Mouse (Mus musculus): ENCODE measurements around the gene 5730596B20Rik. TPM values are rescaled to one million over a fixed set of nuclear protein-coding genes. Genes with fewer than 3 reads are reported as not detected.

5730596B20Rik gene
- polyA plus RNA-seq, 1 experiment from 2014 or later = not detected

GRCm38 (mm10) chr6:52154044-52154443, 23.3 kb upstream of the 5730596B20Rik start:
- Histone ChIP-seq H3K9me3 (ENCODE audit: control insufficient read depth, low read length) (no peaks in the 10 kb centered on the region), H3K27ac (ENCODE audit: low read depth, low read length) (no peak overlapping the region), H3K36me3 (ENCODE audit: control insufficient read depth, insufficient read depth, low read length) (no peaks in the 10 kb centered on the region), H3K27me3 (ENCODE audit: control insufficient read depth, insufficient read depth, low read length) (peaks cover 96% of the 10 kb centered on the region), H3K9ac (ENCODE audit: low read length) (no peak overlapping the region), H3K4me1 (replicated peaks; ENCODE audit: control insufficient read depth, insufficient read depth, low read length) (peaks cover 7% of the 10 kb centered on the region), H3K4me3 (ENCODE audit: low read depth, low read length) (no peak overlapping the region), H3K4me2 (ENCODE audit: low read depth, low read length, severe bottlenecking) (no peak overlapping the region)
- ATAC-seq (replicated peaks; ENCODE audit: low FRiP score) (no peak), DNase-seq (ENCODE audit: low spot score) (no peak)
- 4% methylated on average over 5 of the region's 5 CpGs for WGBS

- Histone ChIP-seq H3K4me2 (ENCODE audit: low read depth, low read length, severe bottlenecking) (no peak overlapping the region), H3K27me3 (ENCODE audit: control insufficient read depth, insufficient read depth, low read length) (peaks cover 98% of the 10 kb centered on the region), H3K9ac (ENCODE audit: low read length) (no peak overlapping the region), H3K36me3 (ENCODE audit: control insufficient read depth, insufficient read depth, low read length) (no peaks in the 10 kb centered on the region), H3K27ac (ENCODE audit: low read depth, low read length) (no peak overlapping the region), H3K4me1 (replicated peaks; ENCODE audit: control insufficient read depth, insufficient read depth, low read length) (peaks cover 7% of the 10 kb centered on the region), H3K4me3 (ENCODE audit: low read depth, low read length) (no peak overlapping the region), H3K9me3 (ENCODE audit: control insufficient read depth, low read length) (no peaks in the 10 kb centered on the region)
- DNase-seq (ENCODE audit: low spot score) (no peak), ATAC-seq (replicated peaks; ENCODE audit: low FRiP score) (no peak)
- WGBS = 38% methylated on average over 3 of the region's 3 CpGs
Observed at GRCm38 (mm10) chr6:52155471-52155870, 21.8 kb upstream of the 5730596B20Rik start.

- no peak for ATAC-seq (replicated peaks; ENCODE audit: low FRiP score)
- Histone ChIP-seq H3K27ac (ENCODE audit: low read depth, low read length) (no peak overlapping the region), H3K9ac (ENCODE audit: low read length) (no peak overlapping the region), H3K27me3 (ENCODE audit: control insufficient read depth, insufficient read depth, low read length) (peaks cover 98% of the 10 kb centered on the region), H3K9me3 (ENCODE audit: control insufficient read depth, low read length) (no peaks in the 10 kb centered on the region), H3K4me3 (ENCODE audit: low read depth, low read length) (no peak overlapping the region), H3K4me2 (ENCODE audit: low read depth, low read length, severe bottlenecking) (no peak overlapping the region), H3K4me1 (replicated peaks; ENCODE audit: control insufficient read depth, insufficient read depth, low read length) (peaks cover 7% of the 10 kb centered on the region), H3K36me3 (ENCODE audit: control insufficient read depth, insufficient read depth, low read length) (no peaks in the 10 kb centered on the region)
- WGBS = 1% methylated on average over 20 of the region's 20 CpGs
- no peak for DNase-seq (ENCODE audit: low spot score)
Observed at GRCm38 (mm10) chr6:52156551-52157200, 20.6 kb upstream of the 5730596B20Rik start.

GRCm38 (mm10) chr6:52157466-52158275, 19.6 kb upstream of the 5730596B20Rik start:
- no peak overlapping the region for H3K27ac ChIP-seq (ENCODE audit: low read depth, low read length)
- ATAC-seq (replicated peaks; ENCODE audit: low FRiP score) = peak; percentile 37; the same call in 1 of the 2 replicates
- WGBS = under 1% methylated on average over 32 of the region's 32 CpGs

GRCm38 (mm10) chr6:52158276-52159051, 18.8 kb upstream of the 5730596B20Rik start, which contains the start of gene Hoxa1:
Gene Hoxa1 (minus strand): TSS chr6:52158317.
- under 1% methylated on average over 55 of the region's 55 CpGs for WGBS

More at GRCm38 (mm10) chr6:52157466-52158275, 19.6 kb upstream of the 5730596B20Rik start:
- H3K9me3 ChIP-seq (ENCODE audit: control insufficient read depth, low read length) = no peaks in the 10 kb centered on the region
- no peaks in the 10 kb centered on the region for H3K36me3 ChIP-seq (ENCODE audit: control insufficient read depth, insufficient read depth, low read length)
- H3K4me1 ChIP-seq (replicated peaks; ENCODE audit: control insufficient read depth, insufficient read depth, low read length) = peaks cover 7% of the 10 kb centered on the region
- DNase-seq (ENCODE audit: low spot score) = peak; percentile 57
- peak overlapping the region; percentile 52 for H3K4me3 ChIP-seq (ENCODE audit: low read depth, low read length)
- H3K9ac ChIP-seq (ENCODE audit: low read length) = no peak overlapping the region
- H3K4me2 ChIP-seq (ENCODE audit: low read depth, low read length, severe bottlenecking) = peak overlapping the region; percentile 99
- peaks cover 96% of the 10 kb centered on the region for H3K27me3 ChIP-seq (ENCODE audit: control insufficient read depth, insufficient read depth, low read length)

GRCm38 (mm10) chr6:52159164-52159761, 18.0 kb upstream of the 5730596B20Rik start:
- peak overlapping the region; percentile 99 for H3K4me2 ChIP-seq (ENCODE audit: low read depth, low read length, severe bottlenecking)
- H3K27me3 ChIP-seq (ENCODE audit: control insufficient read depth, insufficient read depth, low read length) = peaks cover 96% of the 10 kb centered on the region
- no peak overlapping the region for H3K9ac ChIP-seq (ENCODE audit: low read length)
- H3K27ac ChIP-seq (ENCODE audit: low read depth, low read length) = no peak overlapping the region
- DNase-seq (ENCODE audit: low spot score) (no peak), ATAC-seq (replicated peaks; ENCODE audit: low FRiP score) (no peak)
- peaks cover 9% of the 10 kb centered on the region for H3K4me1 ChIP-seq (replicated peaks; ENCODE audit: control insufficient read depth, insufficient read depth, low read length)
- H3K9me3 ChIP-seq (ENCODE audit: control insufficient read depth, low read length) = no peaks in the 10 kb centered on the region
- 3% methylated on average over 11 of the region's 12 CpGs for WGBS
- H3K36me3 ChIP-seq (ENCODE audit: control insufficient read depth, insufficient read depth, low read length) = no peaks in the 10 kb centered on the region
- H3K4me3 ChIP-seq (ENCODE audit: low read depth, low read length) = no peak overlapping the region; the same call in 1 of the 2 replicates

More at GRCm38 (mm10) chr6:52158276-52159051, 18.8 kb upstream of the 5730596B20Rik start, which contains the start of gene Hoxa1:
- Histone ChIP-seq H3K4me3 (ENCODE audit: low read depth, low read length) (peak within 1 kb of the TSS; percentile 52), H3K4me1 (replicated peaks; ENCODE audit: control insufficient read depth, insufficient read depth, low read length) (peaks cover 9% of the 10 kb centered on the region), H3K27me3 (ENCODE audit: control insufficient read depth, insufficient read depth, low read length) (peaks cover 96% of the 10 kb centered on the region), H3K27ac (ENCODE audit: low read depth, low read length) (no peak within 1 kb of the TSS), H3K36me3 (ENCODE audit: control insufficient read depth, insufficient read depth, low read length) (no peaks in the 10 kb centered on the region), H3K9me3 (ENCODE audit: control insufficient read depth, low read length) (no peaks in the 10 kb centered on the region), H3K4me2 (ENCODE audit: low read depth, low read length, severe bottlenecking) (peak within 1 kb of the TSS; percentile 99), H3K9ac (ENCODE audit: low read length) (0 out of 2 replicates have a peak within 1 kb of the TSS, but pooled peaks have one; percentile 8)
- ATAC-seq (replicated peaks; ENCODE audit: low FRiP score) (peak; percentile 81), DNase-seq (ENCODE audit: low spot score) (peak; percentile 84)

GRCm38 (mm10) chr6:52159979-52160378, 17.3 kb upstream of the 5730596B20Rik start:
- no peak overlapping the region for H3K4me2 ChIP-seq (ENCODE audit: low read depth, low read length, severe bottlenecking)
- no peaks in the 10 kb centered on the region for H3K36me3 ChIP-seq (ENCODE audit: control insufficient read depth, insufficient read depth, low read length)
- H3K27me3 ChIP-seq (ENCODE audit: control insufficient read depth, insufficient read depth, low read length) = peaks cover 96% of the 10 kb centered on the region
- no peak overlapping the region for H3K4me3 ChIP-seq (ENCODE audit: low read depth, low read length)
- ATAC-seq (replicated peaks; ENCODE audit: low FRiP score) = no peak
- WGBS = 1% methylated on average over 9 of the region's 9 CpGs
- no peaks in the 10 kb centered on the region for H3K9me3 ChIP-seq (ENCODE audit: control insufficient read depth, low read length)
- peaks cover 9% of the 10 kb centered on the region for H3K4me1 ChIP-seq (replicated peaks; ENCODE audit: control insufficient read depth, insufficient read depth, low read length)
- no peak overlapping the region for H3K9ac ChIP-seq (ENCODE audit: low read length)
- no peak overlapping the region for H3K27ac ChIP-seq (ENCODE audit: low read depth, low read length)
- DNase-seq (ENCODE audit: low spot score) = no peak
